Mouse (Mus musculus) stomach, embryonic 15.5 days (tissue): Measurements from ENCODE around the gene Sectm1a. TPM values are rescaled to one million over a fixed set of nuclear protein-coding genes. Genes with fewer than 3 reads are reported as not detected.
"Not testable (repeated sequence)": the region's sequence is repeated elsewhere in the genome, so short reads cannot be mapped to it uniquely, and the experiment has no call there.

Experiments used
- ATAC-seq: fragments of 200-750 bp; cut with Nextera tagmentation; 2 replicates; pipeline ENCODE4 v1.8.0; 2017; ENCODE audit warnings: low read depth, moderate number of reproducible peaks, moderate TSS enrichment; ENCODE audit not compliant: insufficient read depth, low FRiP score
- H3K27ac ChIP-seq: fragments of 300-500 bp; sonication (generic); 2 replicates; pipeline ENCODE4 v1.5.1; 2015; ENCODE audit warnings: mild to moderate bottlenecking, inconsistent platforms
- H3K27me3 ChIP-seq: fragments of 300-500 bp; sonication (generic); replicated peaks from 2 replicates; pipeline ENCODE4 v1.6.1; 2015; ENCODE audit warnings: inconsistent platforms
- H3K36me3 ChIP-seq: fragments of 300-500 bp; sonication (generic); 2 replicates; pipeline ENCODE4 v1.6.1; 2015; ENCODE audit warnings: inconsistent platforms
- H3K4me1 ChIP-seq: fragments of 300-500 bp; sonication (generic); 2 replicates; pipeline ENCODE4 v1.6.1; 2015; ENCODE audit warnings: inconsistent platforms
- H3K4me2 ChIP-seq: fragments of 300-500 bp; sonication (generic); 2 replicates; pipeline ENCODE4 v1.6.1; 2015; ENCODE audit warnings: mild to moderate bottlenecking, inconsistent platforms
- H3K4me3 ChIP-seq: fragments of 300-500 bp; sonication (generic); replicated peaks from 2 replicates; pipeline ENCODE4 v1.5.1; 2015; ENCODE audit warnings: inconsistent platforms
- H3K9ac ChIP-seq: fragments of 300-500 bp; sonication (generic); 2 replicates; pipeline ENCODE4 v1.6.1; 2015; ENCODE audit warnings: inconsistent platforms
- H3K9me3 ChIP-seq: fragments of 300-500 bp; sonication (generic); 2 replicates; pipeline ENCODE4 v1.6.1; 2016; ENCODE audit warnings: inconsistent platforms
- WGBS: fragments of 180-500 bp; shearing (Covaris S2); methylation state at CpG from one replicate; pipeline ENCODE4 v1.1.7; 2015; 5-methylcytosine and 5-hydroxymethylcytosine counted together
- polyA plus RNA-seq: library from polyadenylated mRNA; unstranded; fragments of >200 nt; fragmentation: Nextera tagmentation; extraction: Ambion mirVana; gene quantifications from 2 replicates; pipeline ENCODE4 v1.2.1, GENCODE M21; 2015

Gene Sectm1a
- polyA plus RNA-seq, 1 experiment from 2014 or later: 0.57 TPM

DNA sequence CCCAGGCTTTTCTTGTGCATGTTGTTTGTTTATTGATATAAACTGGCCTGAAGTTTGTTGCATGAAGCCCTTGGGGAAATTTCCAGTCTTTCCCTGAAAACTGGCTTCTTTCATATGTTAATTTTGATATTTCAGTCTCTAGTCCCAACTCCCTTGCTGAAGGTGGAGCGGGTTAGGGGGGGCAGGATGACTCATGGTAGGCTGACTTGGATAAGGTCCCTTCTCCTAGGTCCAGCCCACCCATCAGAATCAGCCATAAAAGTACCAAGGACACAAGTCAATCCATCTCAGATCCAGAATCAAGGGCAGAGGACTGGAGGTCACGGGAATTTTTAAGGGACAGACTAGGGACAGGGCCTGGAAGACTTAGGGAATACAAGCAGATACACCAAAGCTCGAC is 30.0 kb upstream of the Sectm1a start:
- 87% methylated on average over 3 of the region's 3 CpGs for whole genome bisulfite sequencing
- Histone ChIP-seq H3K4me3 (no peak overlapping the region), H3K27me3 (no peaks in the 10 kb centered on the region), H3K36me3 (no peaks in the 10 kb centered on the region), H3K9ac (no peak overlapping the region), H3K4me2 (no peak overlapping the region), H3K27ac (no peak overlapping the region), H3K4me1 (0 out of 2 replicates have a peak, but pooled peaks cover 6% of the 10 kb centered on the region), H3K9me3 (no peaks in the 10 kb centered on the region)
- ATAC-seq: no peak

DNA sequence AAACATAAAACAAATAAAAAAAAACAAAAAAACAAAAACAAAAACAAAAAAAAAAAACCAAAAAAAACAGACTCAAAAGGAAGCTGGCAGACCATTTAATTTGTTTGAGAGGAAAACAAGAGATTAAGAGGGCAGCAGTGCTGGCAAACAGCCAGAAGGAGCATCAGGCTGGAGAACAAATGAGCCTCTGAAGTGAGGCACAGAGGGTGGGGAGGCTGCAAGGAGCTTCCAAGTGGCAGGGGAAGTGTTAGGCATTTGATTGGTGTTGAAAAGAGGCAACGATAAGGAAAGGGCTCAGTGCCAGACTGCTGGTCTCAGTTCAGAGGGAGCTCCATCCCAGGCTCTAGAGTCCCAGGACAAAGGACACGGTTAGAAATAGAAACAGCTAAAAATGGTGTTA is 29.0 kb upstream of the Sectm1a start:
- 0 out of 2 replicates have a peak, but pooled peaks have one; percentile 63 for ATAC-seq
- H3K4me3 ChIP-seq: no peak overlapping the region
- no peak overlapping the region for H3K4me2 ChIP-seq
- H3K9ac ChIP-seq: no peak overlapping the region
- H3K27ac ChIP-seq: no peak overlapping the region
- 0 out of 2 replicates have a peak, but pooled peaks cover 6% of the 10 kb centered on the region for H3K4me1 ChIP-seq
- H3K9me3 ChIP-seq: no peaks in the 10 kb centered on the region
- no peaks in the 10 kb centered on the region for H3K36me3 ChIP-seq
- no peaks in the 10 kb centered on the region for H3K27me3 ChIP-seq
- 11% methylated on average over 2 of the region's 2 CpGs for WGBS

DNA sequence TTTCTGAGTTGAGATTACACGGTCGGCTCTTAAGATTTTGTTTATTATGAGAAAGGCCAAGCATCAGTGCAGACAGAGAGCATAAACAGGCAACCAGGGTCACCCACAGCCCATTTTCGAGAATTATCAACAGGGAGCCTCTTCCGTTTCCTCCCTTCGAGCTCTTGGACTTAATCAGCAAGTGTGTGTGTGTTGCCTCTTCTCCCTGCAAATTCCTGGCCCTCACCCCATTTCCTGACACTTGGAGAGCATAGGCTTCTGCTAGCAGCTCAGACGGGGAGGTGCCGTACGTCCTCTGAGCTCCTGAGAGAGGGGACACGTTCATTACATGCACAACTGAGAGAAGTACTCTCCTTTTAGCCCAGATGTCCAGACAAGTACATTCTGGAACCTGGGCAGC is 27.0 kb upstream of the Sectm1a start:
- Histone ChIP-seq H3K27me3 (no peaks in the 10 kb centered on the region), H3K4me1 (0 out of 2 replicates have a peak, but pooled peaks cover 6% of the 10 kb centered on the region), H3K36me3 (no peaks in the 10 kb centered on the region), H3K4me3 (no peak overlapping the region), H3K9me3 (no peaks in the 10 kb centered on the region), H3K9ac (no peak overlapping the region), H3K4me2 (no peak overlapping the region), H3K27ac (no peak overlapping the region)
- 40% methylated on average over 9 of the region's 9 CpGs for WGBS
- ATAC-seq: no peak

DNA sequence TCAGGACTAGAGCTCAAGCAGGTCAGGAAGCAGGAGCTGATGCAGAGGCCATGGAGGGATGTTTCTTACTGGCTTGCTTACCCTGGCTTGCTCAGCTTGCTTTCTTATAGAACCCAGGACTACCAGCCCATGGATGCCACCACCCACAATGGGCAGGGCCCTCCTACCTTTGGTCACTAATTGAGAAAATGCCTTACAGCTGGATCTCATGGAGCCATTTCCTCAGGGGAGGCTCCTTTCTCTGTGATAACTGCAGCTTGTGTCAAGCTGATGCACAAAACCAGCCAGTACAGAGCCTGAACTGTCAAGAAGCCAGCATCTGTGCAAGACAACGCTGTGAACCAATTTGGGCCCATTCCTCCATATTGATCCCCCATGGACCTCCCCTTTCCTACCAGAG is 26.2 kb upstream of the Sectm1a start:
- H3K4me2 ChIP-seq, H3K27ac ChIP-seq, H3K9me3 ChIP-seq, H3K4me1 ChIP-seq, H3K9ac ChIP-seq, H3K36me3 ChIP-seq, ATAC-seq, H3K4me3 ChIP-seq, H3K27me3 ChIP-seq: not testable (repeated sequence)
- WGBS: 84% methylated on average over 1 of the region's 1 CpGs

DNA sequence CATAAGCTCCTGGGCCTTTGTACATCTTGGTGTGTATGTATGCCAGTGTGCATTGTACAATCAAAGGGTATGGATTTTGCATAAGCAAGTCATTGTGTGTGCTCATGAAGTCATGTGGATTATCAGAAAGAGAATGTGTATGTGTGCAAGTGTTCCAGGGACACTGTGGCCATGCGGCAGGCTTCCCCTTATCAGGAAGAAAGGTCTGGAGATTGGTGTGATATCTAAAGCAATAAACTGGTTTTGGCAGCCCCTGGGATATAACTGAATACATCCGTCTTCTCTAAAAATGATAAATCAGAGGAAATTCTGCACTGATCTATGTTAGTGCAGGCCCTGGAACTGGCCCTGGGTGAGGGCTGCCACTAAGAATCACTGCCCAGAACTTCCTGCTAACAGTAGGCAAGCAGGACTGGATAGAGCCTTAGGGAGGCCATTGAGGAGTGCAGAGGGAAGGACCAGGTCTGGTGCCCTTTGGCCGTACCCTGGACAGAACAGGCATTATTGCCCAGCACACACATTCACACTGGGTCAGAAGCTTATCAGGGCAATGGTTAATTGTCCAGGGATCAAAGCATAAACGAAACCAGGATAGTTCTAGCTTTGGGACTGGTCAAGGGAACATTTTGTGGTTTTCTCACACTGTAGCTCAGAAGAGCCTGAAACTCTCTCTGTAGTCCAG is 20.2 kb upstream of the Sectm1a start:
- Histone ChIP-seq H3K4me2 (no peak overlapping the region), H3K27ac (no peak overlapping the region), H3K27me3 (no peaks in the 10 kb centered on the region), H3K36me3 (no peaks in the 10 kb centered on the region), H3K9ac (no peak overlapping the region), H3K4me1 (no peaks in the 10 kb centered on the region), H3K9me3 (no peaks in the 10 kb centered on the region), H3K4me3 (no peak overlapping the region)
- no peak for ATAC-seq
- WGBS: 78% methylated on average over 4 of the region's 4 CpGs

DNA sequence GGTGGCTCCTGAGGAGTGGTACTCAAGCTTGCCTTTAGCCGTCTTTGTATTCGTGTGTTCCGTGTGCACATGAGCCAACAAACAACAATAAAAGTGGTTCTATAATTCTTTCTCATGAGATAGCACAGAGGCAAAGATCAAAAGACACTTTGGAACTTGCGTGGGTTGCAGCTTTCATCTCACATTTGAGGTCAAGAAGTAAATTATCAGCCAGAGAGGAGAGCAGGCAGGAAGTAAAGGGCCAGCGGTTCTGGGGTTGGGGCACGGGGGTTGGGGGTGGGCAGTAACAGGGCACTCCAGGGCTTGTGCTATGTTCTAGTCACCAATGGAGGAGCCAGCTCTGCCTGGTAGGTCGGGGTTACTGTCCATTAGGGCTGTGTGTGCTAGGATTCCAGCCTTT is 19.7 kb upstream of the Sectm1a start:
- Histone ChIP-seq H3K9me3 (no peaks in the 10 kb centered on the region), H3K9ac (no peak overlapping the region), H3K36me3 (no peaks in the 10 kb centered on the region), H3K4me1 (no peaks in the 10 kb centered on the region), H3K27ac (no peak overlapping the region), H3K4me3 (no peak overlapping the region), H3K4me2 (no peak overlapping the region), H3K27me3 (no peaks in the 10 kb centered on the region)
- 50% methylated on average over 7 of the region's 7 CpGs for WGBS
- no peak for ATAC-seq

DNA sequence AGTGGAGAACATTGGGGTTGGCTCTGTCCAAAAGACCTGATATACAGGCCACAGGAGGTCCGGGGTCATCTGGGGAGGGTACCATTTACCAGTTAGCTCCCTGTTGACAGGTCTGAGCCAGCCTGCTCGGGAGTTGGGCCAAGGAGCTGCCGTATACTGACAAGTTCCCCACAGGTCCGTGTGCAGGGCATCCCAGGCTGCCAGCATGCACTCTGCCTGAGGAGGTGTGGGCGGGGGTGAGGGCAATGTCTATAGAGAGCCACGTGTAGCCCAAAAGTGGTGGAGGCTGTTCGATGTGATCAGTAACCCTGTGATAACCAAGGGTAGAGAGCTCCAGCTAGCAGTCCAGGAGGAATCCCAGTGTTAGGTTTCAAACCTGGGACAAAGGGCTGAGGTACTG is 18.7 kb upstream of the Sectm1a start:
- 69% methylated on average over 7 of the region's 7 CpGs for WGBS
- Histone ChIP-seq H3K4me3 (no peak overlapping the region), H3K27me3 (no peaks in the 10 kb centered on the region), H3K36me3 (no peaks in the 10 kb centered on the region), H3K27ac (no peak overlapping the region), H3K9ac (no peak overlapping the region), H3K4me2 (no peak overlapping the region), H3K4me1 (no peaks in the 10 kb centered on the region), H3K9me3 (no peaks in the 10 kb centered on the region)
- no peak for ATAC-seq

DNA sequence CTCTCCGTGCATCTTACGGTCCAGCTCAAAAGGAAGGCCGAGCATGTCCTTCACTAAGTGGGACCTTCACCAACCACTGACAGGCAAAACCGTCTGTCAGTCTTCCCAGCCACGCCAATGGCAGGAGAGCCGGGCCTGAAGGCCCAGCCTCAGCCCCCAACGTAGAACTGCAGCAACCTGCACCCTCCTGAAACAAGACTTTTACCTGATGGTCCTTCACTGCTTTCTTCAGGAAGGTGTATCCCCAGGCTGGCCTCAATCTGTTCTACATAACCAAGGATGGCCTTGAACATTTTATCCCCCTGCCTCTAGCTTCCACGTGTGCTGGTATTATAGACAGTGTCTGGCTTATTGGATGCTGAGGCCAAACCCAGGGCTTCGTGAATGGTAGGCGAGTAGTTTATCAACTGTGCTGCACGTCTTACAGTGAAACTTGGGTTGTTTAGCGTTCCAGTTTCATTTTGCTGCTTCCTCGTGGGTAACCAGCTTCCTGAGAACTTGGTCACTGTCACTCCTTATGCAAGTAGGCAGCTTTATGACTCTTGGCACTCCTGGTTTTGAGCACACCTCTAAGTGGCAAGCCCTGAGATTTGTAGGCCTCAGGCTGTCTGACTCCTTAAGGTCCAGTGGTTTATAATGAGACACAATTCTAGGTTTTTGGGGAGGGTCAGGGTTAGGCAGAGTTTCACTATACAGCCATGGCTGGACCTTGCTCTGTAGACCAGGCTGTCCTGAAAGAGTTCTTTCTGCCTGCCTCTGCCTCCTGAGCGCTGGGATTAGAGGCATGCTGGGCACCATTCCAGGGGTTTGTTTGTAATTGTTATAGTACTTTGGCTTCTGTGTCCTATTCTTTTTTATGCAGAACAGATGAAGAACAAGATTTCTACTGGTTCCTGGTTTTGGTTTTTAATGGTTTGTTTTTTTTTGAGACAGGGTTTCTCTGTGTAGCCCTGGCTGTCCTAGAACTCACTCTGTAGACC is 11.9 kb upstream of the Sectm1a start:
- Histone ChIP-seq H3K4me1 (0 out of 2 replicates have a peak, but pooled peaks cover 4% of the 10 kb centered on the region), H3K9ac (no peak overlapping the region), H3K9me3 (no peaks in the 10 kb centered on the region), H3K4me3 (no peak overlapping the region), H3K27ac (no peak overlapping the region), H3K4me2 (no peak overlapping the region), H3K27me3 (no peaks in the 10 kb centered on the region), H3K36me3 (no peaks in the 10 kb centered on the region)
- no peak for ATAC-seq
- 87% methylated on average over 14 of the region's 14 CpGs for WGBS

DNA sequence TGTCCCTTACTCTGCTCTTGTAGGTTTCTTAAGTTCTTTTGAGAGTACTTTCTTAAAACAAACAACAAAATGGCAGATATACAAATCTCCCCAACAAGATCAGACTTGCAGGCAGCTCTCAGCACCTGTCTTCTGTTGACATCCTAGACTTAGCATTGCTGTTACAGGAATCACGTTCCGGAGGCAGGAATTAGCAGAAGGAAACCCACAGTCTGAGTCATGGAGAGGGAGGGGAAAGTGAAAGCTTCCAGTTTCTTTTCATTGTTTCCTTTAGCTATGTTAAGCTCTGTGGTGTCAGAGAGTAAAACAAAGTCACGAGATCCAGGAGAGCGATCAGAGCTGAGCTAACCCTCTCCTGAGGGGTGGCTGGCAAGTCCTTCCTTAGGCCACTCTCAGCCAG is 9.9 kb upstream of the Sectm1a start:
- Histone ChIP-seq H3K27me3 (no peaks in the 10 kb centered on the region), H3K4me1 (0 out of 2 replicates have a peak, but pooled peaks cover 4% of the 10 kb centered on the region), H3K4me2 (no peak overlapping the region), H3K36me3 (no peaks in the 10 kb centered on the region), H3K27ac (no peak overlapping the region), H3K4me3 (no peak overlapping the region), H3K9me3 (no peaks in the 10 kb centered on the region), H3K9ac (no peak overlapping the region)
- 47% methylated on average over 4 of the region's 4 CpGs for WGBS
- ATAC-seq: 0 out of 2 replicates have a peak, but pooled peaks have one; percentile 31

DNA sequence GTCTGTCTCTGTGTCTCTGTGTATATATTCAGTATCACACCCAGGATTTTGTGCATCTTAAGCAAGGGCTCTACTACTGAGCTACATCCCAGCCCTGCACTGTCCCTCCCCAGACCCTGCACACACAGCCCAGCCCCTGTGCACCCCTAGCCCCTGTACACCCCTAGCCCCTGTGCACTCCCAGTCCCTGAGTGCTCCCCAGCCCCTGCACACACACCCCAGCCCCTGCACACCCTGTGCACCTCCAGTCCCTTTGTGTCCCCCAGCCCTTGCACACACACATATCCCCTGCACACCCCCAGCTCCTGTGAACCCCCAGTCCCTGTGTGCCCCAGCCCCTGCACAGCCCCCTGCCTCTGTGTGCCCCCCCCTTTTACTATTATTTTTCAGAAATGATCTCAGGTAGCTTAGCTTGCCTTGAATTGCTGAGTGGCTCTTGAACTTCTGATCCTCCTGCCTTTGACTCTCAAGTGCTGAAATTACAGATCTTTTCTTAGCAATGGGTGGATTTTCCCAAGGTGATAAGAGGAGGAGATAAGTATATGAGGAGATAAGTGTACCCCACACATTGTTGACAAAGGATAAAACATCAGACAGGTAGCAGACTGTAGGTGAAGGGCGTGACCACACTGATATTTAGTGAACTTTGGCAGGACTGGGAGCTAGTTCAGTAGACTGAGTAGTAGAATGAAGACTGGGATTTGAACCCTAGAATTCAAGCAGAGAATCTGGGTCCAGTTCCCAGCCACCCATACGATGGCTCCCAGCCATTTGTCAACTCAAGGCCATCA is 8.9 kb upstream of the Sectm1a start:
- 73% methylated on average over 2 of the region's 2 CpGs for WGBS
- H3K27me3 ChIP-seq: no peaks in the 10 kb centered on the region
- no peak overlapping the region for H3K4me3 ChIP-seq
- H3K36me3 ChIP-seq: no peaks in the 10 kb centered on the region
- H3K9me3 ChIP-seq: no peaks in the 10 kb centered on the region
- H3K27ac ChIP-seq: no peak overlapping the region
- H3K4me2 ChIP-seq: no peak overlapping the region
- H3K9ac ChIP-seq: no peak overlapping the region
- no peak for ATAC-seq
- 0 out of 2 replicates have a peak, but pooled peaks cover 4% of the 10 kb centered on the region for H3K4me1 ChIP-seq

DNA sequence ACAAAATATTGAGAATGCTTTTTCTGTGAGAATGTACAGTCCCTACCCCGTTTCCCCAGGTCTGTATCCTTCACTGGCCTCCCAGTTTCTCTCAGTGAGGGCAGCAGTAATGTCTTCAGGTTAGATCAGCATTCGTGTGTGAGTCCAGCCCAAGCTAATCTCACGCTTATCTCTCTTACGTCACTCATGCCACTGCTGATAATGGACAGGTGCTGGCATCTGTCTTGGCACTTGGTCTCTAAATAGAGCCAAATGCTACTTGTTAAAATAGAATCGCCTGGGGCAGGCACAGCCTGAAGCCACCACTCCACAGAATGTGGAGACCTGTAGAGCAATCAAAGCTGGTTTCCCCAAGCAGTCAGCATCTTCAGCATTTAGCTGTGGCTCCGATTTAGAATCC is 8.0 kb upstream of the Sectm1a start:
- H3K9ac ChIP-seq: no peak overlapping the region
- H3K4me3 ChIP-seq: no peak overlapping the region
- WGBS: 64% methylated on average over 6 of the region's 6 CpGs
- H3K4me1 ChIP-seq: 0 out of 2 replicates have a peak, but pooled peaks cover 4% of the 10 kb centered on the region
- no peak for ATAC-seq
- no peak overlapping the region for H3K4me2 ChIP-seq
- H3K27me3 ChIP-seq: no peaks in the 10 kb centered on the region
- no peak overlapping the region for H3K27ac ChIP-seq
- no peaks in the 10 kb centered on the region for H3K36me3 ChIP-seq
- no peaks in the 10 kb centered on the region for H3K9me3 ChIP-seq
